Mouse (Mus musculus) embryonic facial prominence, embryonic 13.5 days (tissue): ENCODE measurements at regions not wholly inside any gene's neighbourhood (a gene's known extent, or its start where the extent isn't known, plus 50 kb on each side); places are given as distances from the start of the nearest gene placed in this dataset.

ENCODE experiments used
- ATAC-seq: fragments of 200-750 bp; cut with Nextera tagmentation; 2 replicates; pipeline ENCODE4 v1.8.0; 2017; ENCODE audit warnings: low read depth; ENCODE audit not compliant: insufficient number of reproducible peaks, insufficient read depth, low FRiP score, low TSS enrichment
- H3K27ac ChIP-seq: fragments of 300-500 bp; sonication (generic); 2 replicates; pipeline ENCODE4 v1.5.1; 2015; ENCODE audit warnings: moderate library complexity, mild to moderate bottlenecking, inconsistent platforms
- H3K27me3 ChIP-seq: fragments of 300-500 bp; sonication (generic); 2 replicates; pipeline ENCODE4 v1.6.1; 2015; ENCODE audit warnings: mild to moderate bottlenecking, inconsistent platforms
- H3K36me3 ChIP-seq: fragments of 300-500 bp; sonication (generic); 2 replicates; pipeline ENCODE4 v1.6.1; 2015; ENCODE audit warnings: mild to moderate bottlenecking, inconsistent platforms
- H3K4me1 ChIP-seq: fragments of 300-500 bp; sonication (generic); 2 replicates; pipeline ENCODE4 v1.6.1; 2015; ENCODE audit warnings: inconsistent platforms
- H3K4me2 ChIP-seq: fragments of 300-500 bp; sonication (generic); 2 replicates; pipeline ENCODE4 v1.6.1; 2015; ENCODE audit warnings: moderate library complexity, mild to moderate bottlenecking, inconsistent platforms
- H3K4me3 ChIP-seq: fragments of 300-500 bp; sonication (generic); 2 replicates; pipeline ENCODE4 v1.5.1; 2015; ENCODE audit warnings: mild to moderate bottlenecking, inconsistent platforms
- H3K9ac ChIP-seq: fragments of 300-500 bp; sonication (generic); 2 replicates; pipeline ENCODE4 v1.6.1; 2015; ENCODE audit warnings: mild to moderate bottlenecking, inconsistent platforms
- H3K9me3 ChIP-seq: fragments of 300-500 bp; sonication (generic); 2 replicates; pipeline ENCODE4 v1.6.1; 2016; ENCODE audit warnings: inconsistent platforms
- WGBS: fragments of 180-500 bp; shearing (Covaris S2); methylation state at CpG from one replicate; pipeline ENCODE4 v1.1.7; 2015; ENCODE audit warnings: mixed read lengths; 5-methylcytosine and 5-hydroxymethylcytosine counted together

GRCm38 (mm10) chr12:112318461-112318860, 170.8 kb upstream of the A530016L24Rik start:
- Histone ChIP-seq H3K4me1 (peaks cover 6% of the 10 kb centered on the region; the same call in 1 of the 2 replicates), H3K27ac (no peak overlapping the region), H3K27me3 (no peaks in the 10 kb centered on the region), H3K4me2 (no peak overlapping the region), H3K4me3 (no peak overlapping the region), H3K9me3 (no peaks in the 10 kb centered on the region), H3K9ac (no peak overlapping the region), H3K36me3 (no peaks in the 10 kb centered on the region)
- 84% methylated on average over 5 of the region's 5 CpGs for WGBS
- ATAC-seq: no peak

DNA sequence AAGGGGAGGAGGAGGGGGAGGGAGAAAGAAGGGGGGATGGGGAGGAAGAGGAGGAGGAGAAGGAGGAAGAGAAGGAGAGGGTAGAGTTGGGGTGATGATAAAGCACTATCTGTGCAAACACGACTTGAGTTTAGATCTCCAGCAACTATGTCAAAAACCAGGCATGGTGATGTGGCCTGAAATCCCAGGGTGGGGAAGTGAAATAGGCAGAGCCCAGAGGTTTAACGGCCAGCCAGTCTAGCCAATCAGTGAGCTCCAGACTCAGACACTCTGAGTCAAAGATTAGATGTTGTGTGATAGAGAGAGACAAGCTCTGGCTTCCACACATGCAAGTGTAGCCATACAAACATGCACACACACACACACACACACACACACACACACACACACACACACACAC, 167.1 kb upstream of the A530016L24Rik start:
- H3K27me3 ChIP-seq: no peaks in the 10 kb centered on the region
- H3K4me3 ChIP-seq: no peak overlapping the region
- H3K9ac ChIP-seq: no peak overlapping the region
- no peak overlapping the region for H3K4me2 ChIP-seq
- WGBS: 62% methylated on average over 2 of the region's 2 CpGs
- peaks cover 9% of the 10 kb centered on the region for H3K4me1 ChIP-seq
- H3K9me3 ChIP-seq: no peaks in the 10 kb centered on the region
- ATAC-seq: no peak
- no peak overlapping the region for H3K27ac ChIP-seq
- H3K36me3 ChIP-seq: no peaks in the 10 kb centered on the region

GRCm38 (mm10) chr12:112327411-112327810, 161.8 kb upstream of the A530016L24Rik start:
- peaks cover 52% of the 10 kb centered on the region for H3K4me1 ChIP-seq
- no peak overlapping the region for H3K9ac ChIP-seq
- no peak for ATAC-seq
- H3K27me3 ChIP-seq: peaks cover 9% of the 10 kb centered on the region
- H3K36me3 ChIP-seq: no peaks in the 10 kb centered on the region
- no peak overlapping the region for H3K4me2 ChIP-seq
- WGBS: 55% methylated on average over 8 of the region's 8 CpGs
- no peak overlapping the region for H3K4me3 ChIP-seq
- no peak overlapping the region for H3K27ac ChIP-seq
- no peaks in the 10 kb centered on the region for H3K9me3 ChIP-seq

- Histone ChIP-seq H3K36me3 (no peaks in the 10 kb centered on the region), H3K27me3 (peaks cover 9% of the 10 kb centered on the region), H3K4me3 (no peak overlapping the region), H3K4me2 (peak overlapping the region; percentile 41; the same call in 1 of the 2 replicates), H3K9ac (no peak overlapping the region), H3K4me1 (peaks cover 68% of the 10 kb centered on the region), H3K27ac (0 out of 2 replicates have a peak overlapping the region, but pooled peaks have one; percentile 39), H3K9me3 (no peaks in the 10 kb centered on the region)
- WGBS: 29% methylated on average over 8 of the region's 8 CpGs
- no peak for ATAC-seq
Observed at GRCm38 (mm10) chr12:112328809-112329575, 160.3 kb upstream of the A530016L24Rik start.

- Histone ChIP-seq H3K9ac (0 out of 2 replicates have a peak overlapping the region, but pooled peaks have one; percentile 27), H3K4me1 (peaks cover 76% of the 10 kb centered on the region), H3K36me3 (no peaks in the 10 kb centered on the region), H3K27me3 (peaks cover 9% of the 10 kb centered on the region), H3K27ac (no peak overlapping the region), H3K9me3 (no peaks in the 10 kb centered on the region), H3K4me3 (peak overlapping the region; percentile 11; the same call in 1 of the 2 replicates), H3K4me2 (peak overlapping the region; percentile 41)
- ATAC-seq: no peak
- WGBS: 8% methylated on average over 18 of the region's 18 CpGs
Observed at GRCm38 (mm10) chr12:112329701-112330301, 159.4 kb upstream of the A530016L24Rik start.

- H3K9me3 ChIP-seq: no peaks in the 10 kb centered on the region
- no peak overlapping the region for H3K4me3 ChIP-seq
- H3K4me2 ChIP-seq: no peak overlapping the region
- no peak overlapping the region for H3K27ac ChIP-seq
- ATAC-seq: no peak
- H3K36me3 ChIP-seq: no peaks in the 10 kb centered on the region
- H3K27me3 ChIP-seq: peaks cover 9% of the 10 kb centered on the region
- H3K4me1 ChIP-seq: peaks cover 76% of the 10 kb centered on the region
- H3K9ac ChIP-seq: no peak overlapping the region
- WGBS: 41% methylated on average over 5 of the region's 5 CpGs
Observed at GRCm38 (mm10) chr12:112330557-112330956, 158.7 kb upstream of the A530016L24Rik start.

- no peak overlapping the region for H3K4me2 ChIP-seq
- peaks cover 80% of the 10 kb centered on the region for H3K4me1 ChIP-seq
- H3K9me3 ChIP-seq: no peaks in the 10 kb centered on the region
- H3K27me3 ChIP-seq: peaks cover 9% of the 10 kb centered on the region
- no peak overlapping the region for H3K9ac ChIP-seq
- no peak for ATAC-seq
- no peaks in the 10 kb centered on the region for H3K36me3 ChIP-seq
- H3K27ac ChIP-seq: no peak overlapping the region
- no peak overlapping the region for H3K4me3 ChIP-seq
- WGBS: 55% methylated on average over 16 of the region's 16 CpGs
Observed at GRCm38 (mm10) chr12:112331061-112331460, 158.2 kb upstream of the A530016L24Rik start.

DNA sequence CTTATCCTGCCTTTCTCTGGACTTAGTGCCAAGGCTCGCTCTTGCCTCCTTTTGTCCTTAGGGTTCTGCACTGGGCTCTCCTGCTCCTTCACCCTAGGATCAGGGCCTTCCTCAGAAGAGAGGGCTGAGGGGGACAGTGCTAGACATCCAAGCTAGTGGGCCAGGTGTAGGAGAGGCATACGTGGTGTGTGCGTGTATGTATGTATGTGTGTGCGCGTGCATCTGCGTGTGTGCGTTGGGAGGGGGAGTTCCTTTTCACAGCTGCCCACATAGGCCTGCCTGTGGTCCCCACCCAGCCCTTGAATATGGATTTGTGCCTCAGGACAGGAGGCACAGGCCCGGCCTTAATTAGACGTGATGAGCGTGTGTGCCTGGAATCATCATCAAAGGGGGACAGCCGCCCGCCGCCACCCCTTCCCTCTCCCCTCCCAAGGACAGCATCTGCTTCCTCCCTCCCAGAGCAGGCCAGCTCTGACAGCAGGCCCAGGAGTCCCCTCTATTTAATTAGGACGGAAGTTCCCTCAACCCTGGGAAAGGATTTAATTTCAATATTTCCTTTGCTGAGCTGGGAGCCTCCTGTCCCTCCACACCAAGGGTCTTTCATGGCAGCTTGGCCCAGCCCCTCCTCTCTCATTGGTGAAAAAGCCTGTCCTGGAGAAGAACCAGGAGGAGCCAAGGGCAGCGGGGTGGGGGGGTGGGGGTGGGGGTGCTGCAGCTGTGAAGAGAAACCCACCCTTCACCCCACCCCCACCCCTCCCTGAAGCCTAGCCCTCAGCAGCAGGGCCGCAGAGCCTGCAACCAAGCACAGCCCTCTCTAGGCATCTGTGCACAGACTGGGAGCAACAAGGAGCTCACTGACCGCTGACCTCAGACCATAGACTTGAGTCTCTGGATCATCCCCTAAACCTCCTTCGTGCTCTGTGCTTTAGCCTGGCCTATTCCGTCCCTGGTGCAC, 155.8 kb upstream of the A530016L24Rik start:
- H3K27me3 ChIP-seq: peaks cover 9% of the 10 kb centered on the region
- no peak for ATAC-seq
- peak overlapping the region; percentile 60 for H3K27ac ChIP-seq
- no peak overlapping the region for H3K4me3 ChIP-seq
- H3K9ac ChIP-seq: no peak overlapping the region
- H3K9me3 ChIP-seq: no peaks in the 10 kb centered on the region
- H3K4me2 ChIP-seq: peak overlapping the region; percentile 30
- H3K36me3 ChIP-seq: no peaks in the 10 kb centered on the region
- H3K4me1 ChIP-seq: peaks cover 81% of the 10 kb centered on the region
- WGBS: 17% methylated on average over 19 of the region's 19 CpGs

DNA sequence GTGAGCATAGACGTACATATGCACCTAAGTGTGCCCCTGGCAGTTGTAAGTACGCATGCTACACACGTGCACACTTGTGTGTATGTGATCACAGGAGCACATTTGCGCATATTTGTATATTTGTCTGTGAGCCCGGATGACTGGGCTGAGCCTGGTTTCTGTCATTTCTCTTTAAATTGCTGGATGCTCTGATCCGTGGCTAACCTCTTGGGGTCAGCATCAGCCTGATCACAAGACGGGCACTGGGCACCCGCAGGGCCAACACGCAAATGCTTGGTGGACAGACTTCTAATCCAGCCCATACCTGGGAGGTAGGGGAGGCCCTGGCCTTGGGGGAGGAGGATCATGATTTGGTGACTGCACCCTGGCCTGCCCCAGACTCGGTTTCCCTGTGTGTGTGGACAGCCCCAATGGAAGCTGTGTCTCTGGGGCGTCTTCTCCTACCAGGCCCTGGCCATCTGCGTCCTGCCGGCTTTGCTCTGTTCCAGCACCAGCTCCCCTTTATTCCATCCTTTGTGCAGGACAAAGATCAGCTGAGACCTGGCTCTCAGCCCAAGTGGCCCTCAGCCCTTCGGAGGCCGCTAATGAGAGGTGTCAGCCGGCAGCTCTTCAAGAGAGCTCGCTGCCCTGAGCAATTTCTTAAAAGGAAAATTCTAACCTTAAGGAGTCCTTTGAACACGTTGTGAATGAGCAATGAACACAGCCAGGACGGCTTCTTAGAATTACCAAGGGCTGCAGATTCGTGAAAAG, 155.0 kb upstream of the A530016L24Rik start:
- Histone ChIP-seq H3K9me3 (no peaks in the 10 kb centered on the region), H3K4me2 (peak overlapping the region; percentile 30; the same call in 1 of the 2 replicates), H3K27me3 (peaks cover 9% of the 10 kb centered on the region), H3K27ac (peak overlapping the region; percentile 23; the same call in 1 of the 2 replicates), H3K9ac (no peak overlapping the region), H3K4me1 (peaks cover 77% of the 10 kb centered on the region), H3K4me3 (no peak overlapping the region), H3K36me3 (no peaks in the 10 kb centered on the region)
- WGBS: 39% methylated on average over 20 of the region's 20 CpGs
- no peak for ATAC-seq

DNA sequence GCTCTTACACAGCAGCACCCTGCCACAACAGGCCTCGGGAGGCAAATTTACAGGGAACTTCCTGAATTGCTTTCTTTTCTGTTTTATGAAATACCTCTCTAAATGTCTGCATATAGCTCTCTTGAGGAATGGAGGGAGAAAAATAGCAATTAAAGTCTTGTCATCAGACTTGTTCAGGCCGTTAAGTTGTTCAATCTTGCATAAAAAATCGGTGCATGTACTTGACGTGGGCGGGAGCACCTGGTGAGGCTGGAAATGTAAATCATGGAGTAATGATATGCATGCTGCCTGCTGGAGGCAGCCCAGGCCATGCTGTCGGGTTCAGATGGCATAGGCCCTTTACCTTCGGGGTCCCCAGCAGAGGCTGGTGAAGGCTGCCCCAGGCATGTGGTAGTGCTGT, 153.6 kb upstream of the A530016L24Rik start:
- H3K4me1 ChIP-seq: peaks cover 73% of the 10 kb centered on the region
- H3K9ac ChIP-seq: no peak overlapping the region
- WGBS: 65% methylated on average over 7 of the region's 7 CpGs
- no peak overlapping the region for H3K27ac ChIP-seq
- no peaks in the 10 kb centered on the region for H3K36me3 ChIP-seq
- no peak overlapping the region for H3K4me2 ChIP-seq
- H3K9me3 ChIP-seq: no peaks in the 10 kb centered on the region
- H3K4me3 ChIP-seq: no peak overlapping the region
- no peak for ATAC-seq
- H3K27me3 ChIP-seq: peaks cover 9% of the 10 kb centered on the region
